Mouse (Mus musculus) embryonic fibroblast, embryonic 13.5 days (primary cell): ENCODE measurements around the gene Prkcq.

Experiments used
- CTCF ChIP-seq: IDR thresholded peaks from 2 replicates; pipeline ENCODE4 v1.5.1; 2011; ENCODE audit warnings: mild to moderate bottlenecking, control low read depth, low read length, moderate library complexity, borderline replicate concordance; ENCODE audit not compliant: insufficient read depth
- POLR2A ChIP-seq: IDR thresholded peaks from 2 replicates; pipeline ENCODE4 v1.6.1; 2011; ENCODE audit warnings: low read depth, mild to moderate bottlenecking, control low read depth, low read length, moderate library complexity

- TF ChIP-seq CTCF (no peak), POLR2A (no peak)
Observed at GRCm38 (mm10) chr2:11164170-11164569, 7.7 kb upstream of the Prkcq start.
